Mouse (Mus musculus): Measurements from ENCODE around the gene Qars. TPM values are rescaled to one million over a fixed set of nuclear protein-coding genes. Genes with fewer than 3 reads are reported as not detected.

The Qars gene
- polyA plus RNA-seq, 1 experiment: 195 TPM

DNA sequence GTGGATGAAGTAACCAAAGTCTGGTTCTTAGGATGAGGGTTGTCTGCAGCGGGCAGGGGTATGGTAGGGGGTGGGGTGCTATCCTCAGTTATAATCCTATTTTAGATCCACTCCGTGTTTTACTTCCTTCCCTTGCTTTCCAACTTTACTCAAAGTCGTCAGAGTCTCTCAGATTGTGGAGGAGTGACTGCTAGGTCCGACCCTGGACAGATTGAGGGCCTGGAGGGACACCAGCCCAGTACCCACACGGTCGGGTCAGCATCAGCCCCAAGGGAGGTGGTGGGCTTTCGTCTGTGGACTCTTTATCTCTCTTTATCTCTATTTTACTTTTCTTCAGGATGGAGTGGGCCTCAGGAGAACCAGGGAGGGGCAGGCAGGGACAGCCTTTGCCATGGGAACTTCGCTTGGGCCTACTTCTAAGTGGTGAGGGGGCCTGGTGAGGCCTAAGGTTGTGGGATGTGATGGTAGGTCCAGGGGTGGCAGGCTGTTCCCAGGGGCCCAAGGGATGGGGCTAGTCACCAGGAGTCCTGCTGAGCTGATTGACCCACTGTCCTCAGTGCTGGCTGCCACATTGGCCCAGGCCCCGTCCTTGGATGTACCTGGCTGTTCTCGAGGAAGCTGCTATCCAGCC lies 27.7 kb upstream of the Qars start, which contains the start of gene Lamb2:
TSS of gene Lamb2 (plus strand) at position 16 of the 631 bp plus-strand sequence.
- H3K4me3 ChIP-seq (ENCODE audit: control insufficient read depth, low read depth, low read length): peak within 1 kb of the TSS; percentile 80
- H3K4me1 ChIP-seq (ENCODE audit: control insufficient read depth, insufficient read depth, low read length): peaks cover 21% of the 10 kb centered on the region
- H3K27ac ChIP-seq (ENCODE audit: control insufficient read depth, insufficient read depth, low read depth, low read length): peak within 1 kb of the TSS; percentile 80
- no peaks in the 10 kb centered on the region for H3K36me3 ChIP-seq (ENCODE audit: control insufficient read depth, insufficient read depth, low read length)
- no peaks in the 10 kb centered on the region for H3K27me3 ChIP-seq (ENCODE audit: control insufficient read depth, insufficient read depth, low read length)
- TF ChIP-seq CTCF (IDR thresholded peaks at IDR 0.05; ENCODE audit: control insufficient read depth, insufficient read depth, insufficient replicate concordance, low read depth, low read length): no peak
- peak; percentile 45; the same call in 1 of the 2 replicates for TF ChIP-seq POLR2A (IDR thresholded peaks at IDR 0.05; ENCODE audit: control insufficient read depth, low read depth, low read length)

DNA sequence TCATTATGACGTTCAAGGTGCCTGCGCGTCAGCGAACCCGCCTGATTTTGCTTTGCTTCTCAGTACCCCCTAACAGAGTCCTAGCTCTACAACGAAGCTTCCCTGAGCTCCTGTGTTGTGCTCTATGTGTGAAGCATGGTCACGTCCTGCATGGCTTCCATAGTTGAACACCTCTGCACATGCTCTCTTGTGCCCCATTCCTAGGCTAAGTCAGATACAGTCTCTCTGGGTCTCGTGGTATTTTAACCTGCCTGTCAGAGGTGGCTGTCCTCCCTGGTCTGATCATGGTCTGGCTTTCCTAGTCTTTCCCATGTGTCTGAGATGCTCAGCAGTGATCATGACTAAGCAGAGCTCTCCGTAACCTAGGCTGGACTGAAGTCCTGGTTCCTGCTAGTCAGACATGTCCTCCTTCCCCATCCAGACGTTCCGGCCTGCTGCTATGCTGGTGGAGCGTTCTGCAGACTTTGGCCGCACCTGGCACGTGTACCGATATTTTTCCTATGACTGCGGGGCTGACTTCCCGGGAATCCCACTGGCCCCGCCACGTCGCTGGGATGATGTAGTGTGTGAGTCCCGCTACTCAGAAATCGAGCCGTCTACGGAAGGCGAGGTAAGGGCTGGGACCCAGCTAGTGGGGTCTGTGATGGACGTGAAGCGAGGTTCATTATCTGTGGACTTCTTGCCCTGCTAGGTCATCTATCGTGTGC lies 26.5 kb upstream of the Qars start:
- Histone ChIP-seq H3K4me3 (ENCODE audit: control insufficient read depth, low read depth, low read length) (no peak overlapping the region; the same call in 1 of the 2 replicates), H3K27ac (ENCODE audit: control insufficient read depth, insufficient read depth, low read depth, low read length) (no peak overlapping the region), H3K4me1 (ENCODE audit: control insufficient read depth, insufficient read depth, low read length) (peaks cover 21% of the 10 kb centered on the region), H3K27me3 (ENCODE audit: control insufficient read depth, insufficient read depth, low read length) (no peaks in the 10 kb centered on the region), H3K36me3 (ENCODE audit: control insufficient read depth, insufficient read depth, low read length) (no peaks in the 10 kb centered on the region)
- no peak for TF ChIP-seq CTCF (IDR thresholded peaks at IDR 0.05; ENCODE audit: control insufficient read depth, insufficient read depth, insufficient replicate concordance, low read depth, low read length)
- TF ChIP-seq POLR2A (IDR thresholded peaks at IDR 0.05; ENCODE audit: control insufficient read depth, low read depth, low read length): no peak

DNA sequence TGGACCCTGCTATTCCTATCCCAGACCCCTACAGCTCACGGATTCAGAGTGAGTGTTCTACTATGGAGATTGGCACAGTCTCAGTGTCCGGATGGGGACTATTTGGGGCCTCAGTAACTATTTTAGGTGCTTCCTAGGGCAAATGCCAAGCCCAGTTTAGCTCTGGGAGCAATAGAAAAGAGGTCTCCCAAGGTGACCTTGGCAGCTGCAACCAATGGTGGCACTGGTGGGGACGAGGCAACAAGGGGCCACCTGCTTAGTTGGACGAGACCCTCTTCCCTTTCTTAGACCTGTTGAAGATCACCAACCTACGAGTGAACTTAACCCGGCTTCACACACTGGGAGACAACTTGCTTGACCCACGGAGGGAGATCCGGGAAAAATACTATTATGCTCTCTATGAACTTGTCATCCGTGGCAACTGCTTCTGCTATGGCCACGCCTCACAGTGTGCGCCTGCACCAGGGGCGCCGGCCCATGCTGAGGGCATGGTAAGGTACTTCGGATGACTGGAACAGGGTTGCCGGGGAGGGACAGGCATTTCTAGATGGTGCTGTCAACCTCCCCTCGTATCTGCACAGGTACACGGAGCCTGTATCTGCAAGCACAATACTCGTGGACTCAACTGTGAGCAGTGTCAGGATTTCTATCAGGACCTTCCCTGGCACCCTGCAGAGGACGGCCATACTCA lies 25.8 kb upstream of the Qars start:
- no peaks in the 10 kb centered on the region for H3K36me3 ChIP-seq (ENCODE audit: control insufficient read depth, insufficient read depth, low read length)
- H3K27ac ChIP-seq (ENCODE audit: control insufficient read depth, insufficient read depth, low read depth, low read length): no peak overlapping the region
- no peak overlapping the region for H3K4me3 ChIP-seq (ENCODE audit: control insufficient read depth, low read depth, low read length)
- TF ChIP-seq POLR2A (IDR thresholded peaks at IDR 0.05; ENCODE audit: control insufficient read depth, low read depth, low read length): no peak
- TF ChIP-seq CTCF (IDR thresholded peaks at IDR 0.05; ENCODE audit: control insufficient read depth, insufficient read depth, insufficient replicate concordance, low read depth, low read length): no peak
- peaks cover 21% of the 10 kb centered on the region for H3K4me1 ChIP-seq (ENCODE audit: control insufficient read depth, insufficient read depth, low read length)
- no peaks in the 10 kb centered on the region for H3K27me3 ChIP-seq (ENCODE audit: control insufficient read depth, insufficient read depth, low read length)

DNA sequence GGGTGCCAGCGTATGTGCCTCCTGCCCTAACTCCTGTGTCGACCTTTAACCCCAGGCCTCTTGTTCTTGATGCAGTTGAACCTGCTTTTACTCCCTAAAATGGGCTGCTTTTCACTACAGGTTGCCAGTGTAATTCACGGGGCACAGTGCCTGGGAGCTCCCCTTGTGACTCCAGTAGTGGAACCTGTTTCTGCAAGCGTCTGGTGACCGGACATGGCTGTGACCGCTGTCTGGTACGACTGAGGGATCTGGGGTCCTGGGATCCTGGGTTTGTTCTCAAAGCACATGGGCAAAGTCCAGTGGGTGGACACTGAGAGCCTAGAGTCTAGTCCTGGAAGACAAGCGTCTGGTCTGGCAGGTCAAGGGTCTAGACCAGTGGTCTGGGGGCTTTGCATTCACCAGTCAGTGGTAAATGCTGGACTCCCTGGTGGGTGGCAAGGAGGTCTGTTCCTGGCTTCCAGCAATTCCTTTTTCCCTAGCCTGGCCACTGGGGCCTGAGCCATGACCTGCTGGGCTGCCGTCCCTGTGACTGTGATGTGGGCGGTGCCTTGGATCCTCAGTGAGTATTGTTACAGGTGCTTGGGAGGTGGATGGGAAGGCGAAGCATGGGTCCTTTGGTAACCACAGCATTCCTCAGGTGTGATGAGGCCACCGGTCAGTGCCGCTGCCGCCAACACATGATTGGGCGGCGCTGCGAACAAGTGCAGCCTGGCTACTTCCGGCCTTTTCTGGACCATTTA lies 24.3 kb upstream of the Qars start:
- Histone ChIP-seq H3K4me1 (ENCODE audit: control insufficient read depth, insufficient read depth, low read length) (peaks cover 18% of the 10 kb centered on the region), H3K4me3 (ENCODE audit: control insufficient read depth, low read depth, low read length) (no peak overlapping the region), H3K36me3 (ENCODE audit: control insufficient read depth, insufficient read depth, low read length) (no peaks in the 10 kb centered on the region), H3K27me3 (ENCODE audit: control insufficient read depth, insufficient read depth, low read length) (no peaks in the 10 kb centered on the region), H3K27ac (ENCODE audit: control insufficient read depth, insufficient read depth, low read depth, low read length) (no peak overlapping the region)
- no peak for TF ChIP-seq CTCF (IDR thresholded peaks at IDR 0.05; ENCODE audit: control insufficient read depth, insufficient read depth, insufficient replicate concordance, low read depth, low read length)

DNA sequence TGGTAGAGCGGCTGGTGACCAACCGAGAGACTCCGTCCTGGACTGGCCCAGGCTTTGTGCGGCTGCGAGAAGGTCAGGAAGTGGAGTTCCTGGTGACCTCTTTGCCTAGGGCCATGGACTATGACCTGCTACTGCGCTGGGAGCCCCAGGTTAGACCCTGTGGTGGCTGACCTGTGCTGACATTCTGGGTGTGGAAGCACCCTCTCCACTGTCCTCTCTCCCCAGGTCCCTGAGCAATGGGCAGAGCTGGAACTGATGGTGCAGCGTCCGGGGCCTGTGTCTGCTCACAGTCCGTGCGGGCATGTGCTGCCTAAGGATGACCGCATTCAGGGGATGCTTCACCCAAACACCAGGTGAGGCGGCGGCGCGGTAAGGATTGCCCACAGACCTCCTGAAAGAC lies 23.5 kb upstream of the Qars start:
- Histone ChIP-seq H3K27me3 (ENCODE audit: control insufficient read depth, insufficient read depth, low read length) (no peaks in the 10 kb centered on the region), H3K4me1 (ENCODE audit: control insufficient read depth, insufficient read depth, low read length) (peaks cover 12% of the 10 kb centered on the region), H3K27ac (ENCODE audit: control insufficient read depth, insufficient read depth, low read depth, low read length) (no peak overlapping the region), H3K36me3 (ENCODE audit: control insufficient read depth, insufficient read depth, low read length) (no peaks in the 10 kb centered on the region), H3K4me3 (ENCODE audit: control insufficient read depth, low read depth, low read length) (no peak overlapping the region)
- TF ChIP-seq CTCF (IDR thresholded peaks at IDR 0.05; ENCODE audit: control insufficient read depth, insufficient read depth, insufficient replicate concordance, low read depth, low read length) (no peak), POLR2A (IDR thresholded peaks at IDR 0.05; ENCODE audit: control insufficient read depth, low read depth, low read length) (no peak)

DNA sequence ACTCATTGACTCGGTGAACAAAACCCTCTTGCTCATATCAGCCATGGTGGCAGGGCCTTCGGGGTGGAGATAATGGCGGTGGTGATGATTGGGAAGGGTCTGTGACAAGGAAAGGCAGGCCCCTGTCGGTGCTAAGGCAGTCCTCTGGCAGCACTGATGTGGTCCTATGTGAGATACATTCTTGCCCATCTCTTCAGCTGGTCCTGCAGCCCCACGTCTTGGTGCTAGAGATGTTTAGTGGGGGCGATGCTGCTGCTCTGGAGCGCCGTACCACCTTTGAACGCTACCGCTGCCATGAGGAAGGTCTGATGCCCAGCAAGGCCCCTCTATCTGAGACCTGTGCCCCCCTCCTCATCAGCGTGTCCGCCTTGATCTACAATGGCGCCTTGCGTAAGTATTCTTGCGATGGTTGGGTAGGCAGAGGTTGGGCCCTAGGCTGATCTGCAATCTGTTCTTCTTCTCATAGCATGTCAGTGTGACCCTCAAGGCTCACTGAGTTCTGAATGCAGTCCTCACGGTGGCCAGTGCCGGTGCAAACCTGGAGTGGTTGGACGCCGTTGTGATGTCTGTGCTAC lies 22.1 kb upstream of the Qars start:
- Histone ChIP-seq H3K36me3 (ENCODE audit: control insufficient read depth, insufficient read depth, low read length) (no peaks in the 10 kb centered on the region), H3K4me1 (ENCODE audit: control insufficient read depth, insufficient read depth, low read length) (peaks cover 7% of the 10 kb centered on the region), H3K27me3 (ENCODE audit: control insufficient read depth, insufficient read depth, low read length) (no peaks in the 10 kb centered on the region), H3K27ac (ENCODE audit: control insufficient read depth, insufficient read depth, low read depth, low read length) (no peak overlapping the region), H3K4me3 (ENCODE audit: control insufficient read depth, low read depth, low read length) (no peak overlapping the region)
- TF ChIP-seq POLR2A (IDR thresholded peaks at IDR 0.05; ENCODE audit: control insufficient read depth, low read depth, low read length): no peak
- TF ChIP-seq CTCF (IDR thresholded peaks at IDR 0.05; ENCODE audit: control insufficient read depth, insufficient read depth, insufficient replicate concordance, low read depth, low read length): no peak
